Mouse (Mus musculus): ENCODE data around the gene Upk3a. TPM values are rescaled to one million over a fixed set of nuclear protein-coding genes. Genes with fewer than 3 reads are reported as not detected.

The Upk3a gene
- polyA plus RNA-seq, 1 experiment, result 2.0 TPM

GRCm38 (mm10) chr15:84997768-84998454 is 19.0 kb upstream of the Upk3a start:
- H3K4me1 ChIP-seq (ENCODE audit: control insufficient read depth, insufficient read depth, low read length), result no peaks in the 10 kb centered on the region
- 61% methylated on average over 14 of the region's 14 CpGs for WGBS
- no peak for DNase-seq
- no peak for TF ChIP-seq CTCF (IDR thresholded peaks at IDR 0.05; ENCODE audit: insufficient read depth, low read length)
- no peak for TF ChIP-seq POLR2A (IDR thresholded peaks at IDR 0.05; ENCODE audit: borderline replicate concordance, extremely low read depth, low read depth, low read length)
- no peak overlapping the region for H3K4me3 ChIP-seq (replicated peaks; ENCODE audit: extremely low read depth, low read depth, low read length)

GRCm38 (mm10) chr15:84999911-85000310 is 17.0 kb upstream of the Upk3a start:
- TF ChIP-seq CTCF (IDR thresholded peaks at IDR 0.05; ENCODE audit: insufficient read depth, low read length) (no peak), POLR2A (IDR thresholded peaks at IDR 0.05; ENCODE audit: borderline replicate concordance, extremely low read depth, low read depth, low read length) (no peak)
- DNase-seq, result no peak
- 61% methylated on average over 7 of the region's 7 CpGs for WGBS
- Histone ChIP-seq H3K4me1 (ENCODE audit: control insufficient read depth, insufficient read depth, low read length) (no peaks in the 10 kb centered on the region), H3K4me3 (replicated peaks; ENCODE audit: extremely low read depth, low read depth, low read length) (no peak overlapping the region)

- DNase-seq, result peak; percentile 73
- 20% methylated on average over 29 of the region's 29 CpGs for WGBS
- no peaks in the 10 kb centered on the region for H3K4me1 ChIP-seq (ENCODE audit: control insufficient read depth, insufficient read depth, low read length)
- no peak for TF ChIP-seq POLR2A (IDR thresholded peaks at IDR 0.05; ENCODE audit: borderline replicate concordance, extremely low read depth, low read depth, low read length)
- peak; percentile 69 for TF ChIP-seq CTCF (IDR thresholded peaks at IDR 0.05; ENCODE audit: insufficient read depth, low read length)
- no peak overlapping the region for H3K4me3 ChIP-seq (replicated peaks; ENCODE audit: extremely low read depth, low read depth, low read length)
Measured at GRCm38 (mm10) chr15:85000984-85001982, 15.7 kb upstream of the Upk3a start.

- TF ChIP-seq POLR2A (IDR thresholded peaks at IDR 0.05; ENCODE audit: borderline replicate concordance, extremely low read depth, low read depth, low read length), result no peak
- no peak for TF ChIP-seq CTCF (IDR thresholded peaks at IDR 0.05; ENCODE audit: insufficient read depth, low read length)
- 81% methylated on average over 8 of the region's 8 CpGs for WGBS
Measured at GRCm38 (mm10) chr15:85009666-85010065, 7.3 kb upstream of the Upk3a start.

DNA sequence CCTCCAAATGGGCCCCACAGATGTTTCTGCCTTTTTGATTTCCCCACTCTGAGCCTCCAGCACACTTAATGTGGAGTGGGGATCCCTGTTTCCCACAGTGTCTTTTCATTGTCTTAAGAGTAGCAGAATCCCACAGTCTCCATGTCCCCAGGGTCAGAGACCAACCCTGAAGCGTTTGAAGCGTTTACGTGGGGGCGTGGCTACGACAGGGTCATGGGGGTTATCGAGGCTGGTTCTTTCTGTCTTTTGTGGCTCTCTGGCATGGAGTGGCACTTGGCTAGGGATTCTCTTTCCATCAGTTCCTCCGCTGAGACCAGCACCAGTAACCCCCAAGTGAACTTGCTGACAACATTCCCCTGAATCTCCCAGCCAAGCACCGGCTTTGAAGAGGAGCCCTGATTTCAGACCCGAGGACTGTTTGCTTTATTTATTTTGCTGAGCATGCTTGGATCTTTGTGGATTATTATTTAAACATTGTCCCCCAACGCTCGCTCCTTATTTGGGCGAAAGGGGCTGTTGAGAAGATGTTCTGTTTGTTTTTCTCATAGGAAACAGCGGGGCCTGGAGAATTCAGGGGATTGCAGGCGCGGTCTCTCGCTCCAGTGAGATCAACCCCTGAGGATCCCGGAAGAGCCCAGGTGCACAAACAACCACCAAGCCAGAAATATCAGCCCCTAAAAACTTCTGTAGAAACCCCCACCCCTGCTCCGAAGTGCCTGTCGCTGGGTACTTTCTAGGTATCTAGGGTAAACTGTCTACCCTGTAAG is 4.9 kb upstream of the Upk3a start:
- no peak for DNase-seq
- no peak overlapping the region for H3K4me3 ChIP-seq (replicated peaks; ENCODE audit: extremely low read depth, low read depth, low read length)

More at GRCm38 (mm10) chr15:85009666-85010065, 7.3 kb upstream of the Upk3a start:
- Histone ChIP-seq H3K4me1 (ENCODE audit: control insufficient read depth, insufficient read depth, low read length) (peaks cover 3% of the 10 kb centered on the region; the same call in 1 of the 2 replicates), H3K4me3 (replicated peaks; ENCODE audit: extremely low read depth, low read depth, low read length) (no peak overlapping the region)
- DNase-seq, result no peak

DNA sequence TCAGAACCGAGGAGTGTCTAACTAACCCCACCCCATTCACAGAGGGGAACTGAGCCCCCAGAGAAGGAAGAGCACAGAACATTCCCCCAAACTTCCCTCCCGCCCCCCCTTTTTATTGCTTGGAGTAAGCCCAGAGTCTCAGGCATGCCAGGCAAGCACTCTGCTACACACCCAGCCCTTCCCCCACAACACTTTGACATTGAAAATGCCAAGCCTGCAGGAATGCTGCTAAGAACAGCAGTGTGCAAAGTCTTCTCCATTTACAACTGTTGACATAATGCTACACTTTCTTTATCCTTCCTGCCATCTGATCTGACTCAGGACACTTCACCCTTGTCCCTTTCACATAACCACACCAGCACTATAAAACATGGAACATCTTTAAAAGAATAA is 4.3 kb upstream of the Upk3a start:
- Histone ChIP-seq H3K4me3 (replicated peaks; ENCODE audit: extremely low read depth, low read depth, low read length) (no peak overlapping the region), H3K4me1 (ENCODE audit: control insufficient read depth, insufficient read depth, low read length) (peaks cover 3% of the 10 kb centered on the region; the same call in 1 of the 2 replicates)
- no peak for TF ChIP-seq CTCF (IDR thresholded peaks at IDR 0.05; ENCODE audit: insufficient read depth, low read length)
- TF ChIP-seq POLR2A (IDR thresholded peaks at IDR 0.05; ENCODE audit: borderline replicate concordance, extremely low read depth, low read depth, low read length), result no peak
- 23% methylated on average over 2 of the region's 2 CpGs for WGBS
- no peak for DNase-seq

More for the DNA sequence above, 4.9 kb upstream of the Upk3a start:
- H3K4me1 ChIP-seq (ENCODE audit: control insufficient read depth, insufficient read depth, low read length), result peaks cover 3% of the 10 kb centered on the region; the same call in 1 of the 2 replicates
- WGBS, result 17% methylated on average over 19 of the region's 19 CpGs
- TF ChIP-seq POLR2A (IDR thresholded peaks at IDR 0.05; ENCODE audit: borderline replicate concordance, extremely low read depth, low read depth, low read length) (no peak), CTCF (IDR thresholded peaks at IDR 0.05; ENCODE audit: insufficient read depth, low read length) (no peak)

DNA sequence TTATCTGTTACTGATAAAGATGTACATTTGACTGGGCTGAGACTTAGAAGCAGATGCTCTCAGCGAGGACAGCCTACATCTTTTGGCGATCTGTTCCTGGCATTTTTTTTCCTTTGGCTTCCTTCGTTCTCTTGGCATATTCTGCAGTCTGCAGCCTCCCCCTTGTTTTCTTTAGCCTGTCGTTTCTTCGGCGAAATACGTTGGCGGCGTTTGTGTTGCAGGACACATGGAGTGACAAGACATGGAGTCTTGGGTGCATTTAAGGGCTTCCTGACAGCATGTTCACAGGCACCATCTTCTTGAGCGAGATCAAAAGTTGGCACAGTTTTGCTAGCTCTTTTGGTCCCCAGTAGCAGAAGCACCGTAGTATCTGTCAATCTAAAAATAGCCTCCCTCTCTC is 1.2 kb upstream of the Upk3a start:
- TF ChIP-seq CTCF (IDR thresholded peaks at IDR 0.05; ENCODE audit: insufficient read depth, low read length), result no peak
- TF ChIP-seq POLR2A (IDR thresholded peaks at IDR 0.05; ENCODE audit: borderline replicate concordance, extremely low read depth, low read depth, low read length), result no peak
- Histone ChIP-seq H3K4me3 (replicated peaks; ENCODE audit: extremely low read depth, low read depth, low read length) (no peak overlapping the region), H3K4me1 (ENCODE audit: control insufficient read depth, insufficient read depth, low read length) (peaks cover 3% of the 10 kb centered on the region; the same call in 1 of the 2 replicates)
- DNase-seq, result no peak
- WGBS, result 57% methylated on average over 11 of the region's 11 CpGs

GRCm38 (mm10) chr15:85022211-85022610 is 5.3 kb downstream of the Upk3a start:
- H3K4me3 ChIP-seq (replicated peaks; ENCODE audit: extremely low read depth, low read depth, low read length), result no peak overlapping the region
- no peaks in the 10 kb centered on the region for H3K4me1 ChIP-seq (ENCODE audit: control insufficient read depth, insufficient read depth, low read length)
- TF ChIP-seq POLR2A (IDR thresholded peaks at IDR 0.05; ENCODE audit: borderline replicate concordance, extremely low read depth, low read depth, low read length), result no peak
- no peak for TF ChIP-seq CTCF (IDR thresholded peaks at IDR 0.05; ENCODE audit: insufficient read depth, low read length)
- DNase-seq, result no peak
- 52% methylated on average over 4 of the region's 4 CpGs for WGBS

GRCm38 (mm10) chr15:85026197-85026596 is 9.3 kb downstream of the Upk3a start:
- WGBS, result 70% methylated on average over 4 of the region's 4 CpGs
- Histone ChIP-seq H3K4me3 (replicated peaks; ENCODE audit: extremely low read depth, low read depth, low read length) (no peak overlapping the region), H3K4me1 (ENCODE audit: control insufficient read depth, insufficient read depth, low read length) (no peaks in the 10 kb centered on the region)
- no peak for DNase-seq
- TF ChIP-seq POLR2A (IDR thresholded peaks at IDR 0.05; ENCODE audit: borderline replicate concordance, extremely low read depth, low read depth, low read length) (no peak), CTCF (IDR thresholded peaks at IDR 0.05; ENCODE audit: insufficient read depth, low read length) (no peak)

All from lung, adult 2 months (tissue).